Mouse (Mus musculus) layer of hippocampus, postnatal 25 days (tissue): ENCODE measurements at regions not wholly inside any gene's neighbourhood (a gene's known extent, or its start where the extent isn't known, plus 50 kb on each side); places are given as distances from the start of the nearest gene placed in this dataset.

Experiments used
- DNase-seq, 2 experiments: peaks; one replicate each; pipeline ENCODE4 v3.0.0; 2022; ENCODE audit warnings: mixed read lengths in 2 of 2, low spot score in 1 of 2; ENCODE audit errors: extremely low spot score in 1 of 2

DNA sequence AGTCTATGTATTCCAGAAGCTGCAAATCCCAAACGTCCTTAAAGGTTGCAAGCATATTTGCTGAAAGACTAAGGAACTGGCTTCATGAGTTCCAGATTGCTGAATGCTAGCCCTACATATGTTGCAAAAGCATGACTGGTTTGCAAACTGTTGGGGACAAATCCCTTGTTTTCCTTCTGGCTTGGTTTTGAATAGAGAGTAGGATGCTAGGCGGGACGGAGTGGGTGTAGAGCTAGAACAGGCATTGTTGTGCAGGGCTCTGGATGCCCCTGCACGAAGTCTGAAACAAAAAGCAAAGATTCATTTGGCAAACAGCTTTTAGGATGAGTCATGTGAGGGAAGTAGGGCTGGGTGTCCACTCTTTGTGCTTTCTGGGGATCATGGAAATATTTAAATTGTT lies 500.9 kb upstream of the Cnksr2 start:
- no peak for DNase-seq

DNA sequence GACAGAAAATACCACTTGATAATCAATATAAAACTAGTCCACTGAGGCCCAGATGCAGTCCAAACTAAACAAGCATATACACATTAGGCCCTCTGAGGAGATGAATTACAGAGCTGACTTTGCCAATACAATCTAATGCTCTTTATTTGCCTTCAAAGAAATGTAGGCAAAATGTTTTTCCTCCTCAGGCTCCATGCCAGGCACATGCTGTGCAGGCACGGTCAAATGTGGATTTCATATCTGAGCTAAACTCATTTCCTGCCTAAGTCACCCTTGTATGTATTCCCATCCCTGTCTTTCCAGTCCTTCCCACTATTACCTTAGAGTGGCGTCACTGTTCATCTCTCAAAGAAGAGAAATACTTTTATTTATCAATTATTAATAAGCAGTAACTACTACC lies 534.8 kb upstream of the Cnksr2 start:
- DNase-seq, result no peak

DNA sequence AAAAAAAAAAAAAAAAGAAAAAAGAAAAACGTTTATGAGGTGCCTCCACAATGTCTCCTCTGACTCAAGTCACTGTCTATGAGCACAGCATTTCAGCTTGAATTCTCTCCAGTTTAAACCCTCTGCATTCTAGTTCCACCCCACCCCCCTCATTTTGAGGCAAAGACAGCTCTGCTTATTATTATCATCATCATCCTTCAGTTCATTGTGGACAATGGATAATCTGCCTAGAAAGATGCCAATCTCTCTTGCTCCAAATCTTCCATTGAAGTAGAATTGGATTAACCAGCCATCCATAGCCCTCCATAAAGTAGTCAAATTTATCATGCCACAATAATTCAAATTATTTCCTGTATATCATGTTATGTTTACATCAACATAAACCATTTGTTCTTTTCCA lies 570.0 kb upstream of the Cnksr2 start:
- DNase-seq, result no peak

DNA sequence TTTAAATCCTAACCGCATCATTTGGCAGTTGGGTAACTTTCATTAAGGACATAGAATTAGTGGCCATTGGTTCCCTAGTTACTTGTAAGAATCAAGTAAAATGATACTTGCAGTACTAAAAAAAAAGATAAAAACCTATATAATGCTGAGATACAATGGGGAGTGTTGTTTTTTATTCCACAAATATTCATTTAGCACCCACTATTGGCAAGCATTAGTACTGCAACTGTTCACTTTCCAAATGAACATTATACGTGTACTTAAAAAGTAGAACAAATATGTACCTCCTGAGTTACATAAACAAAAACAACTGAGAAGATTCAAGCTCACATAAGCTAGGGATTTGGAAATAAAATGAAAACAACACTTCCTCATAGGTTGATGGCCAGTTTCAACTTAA lies 570.5 kb upstream of the Cnksr2 start:
- no peak for DNase-seq

DNA sequence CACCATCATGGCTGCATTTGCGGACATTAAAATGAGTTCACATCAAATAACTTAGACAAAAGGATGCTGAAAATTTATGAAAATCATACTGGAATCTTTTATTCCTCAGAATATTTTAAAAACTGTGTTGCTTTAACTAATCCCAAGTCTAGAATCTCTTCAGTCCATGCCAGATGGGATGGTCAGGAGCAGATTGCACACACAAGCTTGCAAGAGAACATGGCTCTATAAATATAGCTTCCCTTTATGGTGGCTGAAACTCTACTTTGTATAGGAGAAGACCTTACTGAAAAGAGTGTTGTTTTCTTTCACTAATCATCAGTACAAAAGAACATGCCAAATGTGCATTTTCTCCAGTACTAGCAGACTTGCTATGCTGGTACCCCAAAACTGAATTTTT lies 570.9 kb upstream of the Cnksr2 start:
- no peak for DNase-seq

DNA sequence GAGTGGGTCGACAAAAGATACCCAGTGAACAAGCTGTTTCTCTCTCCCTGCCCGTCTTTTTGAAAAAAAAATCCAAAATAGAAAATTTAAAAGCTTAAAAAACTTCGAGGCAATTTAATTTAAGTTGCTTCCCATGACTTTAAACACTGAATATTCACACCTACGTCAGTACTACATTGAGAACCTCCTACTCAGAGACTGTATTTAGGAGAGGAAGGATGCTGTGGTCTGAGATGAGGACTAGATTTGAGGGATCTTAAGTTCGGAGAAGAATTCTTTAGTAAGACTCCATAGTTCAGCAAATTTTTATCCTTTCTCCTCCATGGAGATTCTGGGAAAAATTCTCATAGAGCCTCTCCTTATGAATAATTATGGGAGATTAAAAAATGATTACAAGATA lies 571.4 kb upstream of the Cnksr2 start:
- no peak for DNase-seq

DNA sequence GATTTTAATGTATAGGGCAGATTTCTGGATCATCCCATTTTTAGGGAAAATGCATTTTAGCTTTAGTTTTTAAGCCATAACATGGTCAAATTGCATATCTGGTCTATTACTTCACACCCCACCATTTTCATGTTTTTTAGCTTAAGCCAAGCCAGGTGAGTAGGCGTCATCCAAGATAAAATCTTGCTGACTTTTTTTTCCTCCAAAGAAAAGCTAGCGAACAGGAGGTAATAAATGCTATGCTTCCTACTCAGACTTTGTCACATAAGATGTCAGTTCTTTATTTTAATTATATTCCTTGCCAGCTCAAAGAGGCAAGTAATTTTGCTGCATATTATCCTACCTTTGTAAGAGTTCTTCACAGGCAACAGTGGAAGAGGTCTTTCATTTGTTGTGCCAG lies 572.0 kb upstream of the Cnksr2 start:
- DNase-seq, result no peak

DNA sequence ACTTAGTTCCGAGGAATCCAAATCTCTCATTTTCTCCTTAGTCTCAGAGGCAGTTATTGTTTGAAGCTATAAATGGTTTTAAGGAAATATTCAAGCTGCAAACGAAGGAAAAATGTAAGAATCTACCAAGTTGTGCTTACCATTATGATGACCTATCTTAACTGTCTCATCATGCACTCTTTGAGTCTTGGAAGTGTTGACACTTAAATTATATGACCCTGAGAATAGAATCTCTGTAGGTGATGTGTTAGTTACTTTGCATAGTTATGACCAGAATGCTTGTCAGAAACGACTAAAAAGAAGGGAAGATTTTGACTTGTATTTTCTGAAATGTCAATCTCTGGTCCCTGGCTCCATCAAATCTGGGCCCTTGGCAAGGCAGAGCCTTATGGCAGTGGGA lies 582.7 kb upstream of the Rps6ka3 start:
- no peak for DNase-seq

DNA sequence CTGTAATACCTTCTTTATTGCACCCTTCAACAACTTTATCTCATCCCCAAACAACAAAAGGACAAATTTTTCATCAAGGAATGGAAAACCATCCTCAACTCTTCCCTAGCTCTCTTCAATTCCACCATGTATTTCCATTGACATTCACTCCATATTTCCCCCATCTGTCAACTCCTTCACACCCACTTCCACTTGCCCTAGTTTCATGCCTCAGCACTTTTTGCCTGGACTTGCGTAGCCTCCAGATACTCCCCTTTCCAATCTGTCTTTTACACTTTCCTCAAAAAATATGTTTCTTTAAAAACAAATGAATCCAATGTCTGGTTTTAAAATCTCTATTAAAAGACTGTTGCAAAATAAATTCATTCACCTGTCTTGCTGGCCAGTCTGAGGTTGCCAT lies 577.7 kb upstream of the Rps6ka3 start:
- no peak for DNase-seq

DNA sequence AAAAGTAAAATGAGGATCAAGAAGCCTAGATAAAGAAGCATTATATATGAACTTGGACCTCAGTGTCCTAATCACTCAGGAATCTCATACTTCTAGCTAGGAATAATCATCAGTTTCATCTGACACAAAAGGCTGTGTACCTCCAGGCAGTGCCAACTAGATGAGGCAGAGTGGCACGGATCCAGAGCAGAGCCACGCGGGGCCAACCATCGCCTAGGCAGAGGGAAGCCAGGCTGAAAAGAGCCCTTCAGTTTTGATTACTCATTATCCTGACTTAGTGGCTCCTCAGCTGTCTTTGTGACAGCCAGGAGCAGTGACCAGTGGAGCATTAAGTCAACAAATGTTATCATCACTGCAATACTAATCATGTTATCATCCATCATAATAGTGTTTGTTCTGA lies 557.9 kb upstream of the Rps6ka3 start:
- peak in 1 of 2 experiments; percentile 16 for DNase-seq

DNA sequence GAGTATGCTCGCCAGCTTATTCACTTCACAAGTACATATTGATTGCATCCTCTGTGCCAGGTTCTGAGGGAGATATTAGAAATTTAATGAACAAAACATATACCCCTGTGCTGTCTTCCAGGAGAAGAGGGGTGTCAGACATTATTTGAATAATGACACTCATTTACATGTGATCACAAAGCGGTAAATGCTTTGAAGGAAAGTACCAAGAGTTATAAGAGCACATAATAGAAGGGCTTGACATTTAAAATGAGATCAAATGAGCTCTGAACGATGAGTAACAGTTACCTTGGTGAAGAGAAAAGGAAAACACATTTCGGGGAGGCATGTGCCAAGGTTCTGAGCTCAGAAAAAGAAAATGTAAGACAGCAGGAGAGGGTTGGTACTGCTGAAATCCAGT lies 553.9 kb upstream of the Rps6ka3 start:
- DNase-seq, result no peak

DNA sequence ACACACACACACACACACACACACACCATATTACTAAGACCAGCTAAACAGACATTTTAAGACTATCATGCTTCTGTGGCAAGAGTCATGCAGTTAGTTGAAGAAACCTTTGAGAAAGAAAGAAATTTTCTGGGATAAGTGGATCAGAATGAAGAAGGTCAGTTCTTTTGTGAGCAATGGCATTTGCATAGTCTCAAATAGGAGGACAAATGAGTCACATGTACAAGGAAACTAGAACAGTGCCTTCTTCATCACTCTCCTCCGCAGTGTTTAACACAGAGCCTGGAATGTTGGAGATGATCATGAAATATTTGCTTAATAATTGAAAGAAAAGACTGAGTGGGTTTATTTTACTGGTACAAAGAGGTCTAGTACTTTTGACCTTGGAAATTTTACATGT lies 515.9 kb upstream of the Rps6ka3 start:
- DNase-seq, result no peak

DNA sequence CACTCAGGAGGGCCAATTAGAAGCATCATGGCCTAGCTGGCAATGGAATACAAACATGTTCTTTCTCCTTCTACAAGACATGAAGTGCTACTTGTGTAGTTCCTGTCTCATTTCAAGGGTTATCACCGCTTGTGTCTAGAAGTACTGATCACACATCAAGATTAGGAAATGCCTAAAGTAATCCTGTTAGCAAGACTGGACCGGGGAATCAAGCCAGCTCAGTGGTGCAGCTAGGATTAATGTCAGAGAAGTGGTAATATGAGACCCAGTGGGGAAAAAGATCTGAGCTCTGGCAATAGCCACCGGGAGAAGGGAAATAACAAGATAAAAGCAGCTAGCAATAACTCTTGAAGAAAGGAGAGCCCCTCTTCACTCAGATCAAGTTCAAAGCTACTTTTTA lies 506.7 kb upstream of the Rps6ka3 start:
- DNase-seq, result no peak

DNA sequence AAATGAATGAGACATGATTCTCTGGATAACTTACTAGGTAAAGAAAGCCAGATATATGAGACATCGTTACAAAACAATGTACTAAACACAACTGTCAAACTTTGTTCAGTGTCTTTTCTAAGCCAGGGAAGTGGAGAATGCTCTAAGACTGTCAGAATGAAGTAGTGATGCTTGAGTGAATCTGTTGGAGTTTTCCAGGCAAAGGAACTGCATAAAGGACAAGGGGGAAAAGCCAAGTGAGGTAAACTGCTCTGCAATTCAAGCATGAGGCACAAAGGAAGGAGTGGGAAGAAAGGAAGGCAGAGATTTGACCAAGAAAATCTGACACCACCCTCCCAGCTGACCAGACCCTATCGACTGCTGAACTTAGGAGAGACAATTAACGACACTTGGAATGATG lies 500.3 kb upstream of the Rps6ka3 start:
- DNase-seq, result no peak

DNA sequence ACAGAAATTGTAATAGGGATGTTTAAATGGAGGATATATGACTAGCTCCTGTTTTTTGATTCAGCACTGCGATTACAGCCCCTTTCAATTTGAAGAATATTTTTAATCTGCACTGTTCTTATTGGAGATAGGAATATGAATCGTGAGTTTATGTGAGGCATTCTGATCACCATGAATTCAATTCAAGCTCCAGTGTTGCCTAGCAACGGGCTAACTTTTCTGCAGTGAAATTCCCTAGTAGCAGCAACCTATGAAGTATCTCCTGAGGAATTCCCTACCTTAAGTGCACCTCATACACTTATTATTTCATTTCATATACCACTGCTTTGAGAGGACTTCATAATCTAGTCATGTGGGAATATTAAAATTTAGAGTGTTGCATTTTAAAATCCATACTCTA lies 465.4 kb upstream of the Rps6ka3 start:
- DNase-seq, result no peak

DNA sequence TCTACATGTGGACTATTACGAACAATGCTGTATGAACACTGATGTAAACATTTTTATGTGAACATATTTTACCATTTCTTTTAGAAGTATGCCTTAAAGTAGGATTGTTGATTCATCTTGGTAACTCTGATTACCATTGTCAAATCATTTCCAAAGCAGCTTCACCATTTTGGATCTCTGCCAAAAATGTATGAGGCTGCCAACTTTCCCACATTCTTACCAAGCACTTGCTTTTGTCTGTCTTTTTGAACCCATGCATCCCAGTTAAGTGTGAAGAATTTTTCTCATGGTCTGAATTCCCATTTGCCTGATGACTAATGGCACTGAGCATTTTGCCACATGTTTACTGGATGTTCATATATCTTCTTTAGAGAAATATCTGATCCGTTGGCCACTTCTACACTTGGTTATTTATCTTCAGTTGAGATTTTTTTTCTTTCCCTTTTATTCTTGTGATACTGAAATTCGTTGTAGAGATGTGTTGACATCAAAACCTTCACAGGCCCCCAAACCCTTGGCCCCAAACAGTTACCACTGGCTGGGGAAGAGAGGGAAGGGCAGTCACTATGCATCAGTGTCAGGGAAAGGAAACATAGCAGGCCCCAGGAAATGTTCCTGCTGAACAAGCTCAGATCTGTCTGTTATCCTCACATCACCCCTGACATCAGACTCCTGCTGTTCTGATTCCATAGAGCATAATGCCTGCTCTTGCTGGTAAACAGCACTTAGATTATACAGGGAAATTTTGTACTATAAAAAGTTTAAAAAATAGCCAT lies 464.2 kb upstream of the Rps6ka3 start:
- DNase-seq, result no peak
